Mouse (Mus musculus): ENCODE measurements around the gene Smoc2. TPM values are rescaled to one million over a fixed set of nuclear protein-coding genes. Genes with fewer than 3 reads are reported as not detected.

Gene Smoc2
- total and polyA plus RNA-seq, 3 experiments, result 30.5 to 108 (median 44.2) TPM

- no peak for DNase-seq
Observed at GRCm38 (mm10) chr17:14414511-14414910, 135.2 kb downstream of the Smoc2 start.

- no peak for DNase-seq
Observed at GRCm38 (mm10) chr17:14420460-14421046, 141.2 kb downstream of the Smoc2 start.

- no peak for DNase-seq
Observed at GRCm38 (mm10) chr17:14426481-14426880, 147.2 kb downstream of the Smoc2 start.

- DNase-seq, result no peak
Observed at GRCm38 (mm10) chr17:14434717-14435116, 155.4 kb downstream of the Smoc2 start.

- no peak for DNase-seq
Observed at GRCm38 (mm10) chr17:14445611-14446010, 166.3 kb downstream of the Smoc2 start.

- no peak for DNase-seq
Observed at GRCm38 (mm10) chr17:14447275-14447674, 168.0 kb downstream of the Smoc2 start.

Other genes with a start within 250 kb of the Smoc2 start
- not detected for gene Gm7358, start 220.0 kb upstream of the Smoc2 start, total RNA-seq (2021)
- gene Gm7358, start 220.0 kb upstream of the Smoc2 start, polyA plus RNA-seq (2012; rRNA removed), result not detected in 2 replicates
- gene Dact2, start 75.2 kb upstream of the Smoc2 start, total RNA-seq (2021), result 1 to 10 TPM; 1.1 to 1.9 TPM
- 1.6 and 4.0 TPM in 2 replicates for gene Dact2, start 75.2 kb upstream of the Smoc2 start, polyA plus RNA-seq (2012; rRNA removed)